Mouse (Mus musculus) embryonic facial prominence, embryonic 14.5 days (tissue): ENCODE measurements around the gene Pitpnm1. TPM values are rescaled to one million over a fixed set of nuclear protein-coding genes. Genes with fewer than 3 reads are reported as not detected.

Experiments
- ATAC-seq: fragments of 200-750 bp; cut with Nextera tagmentation; 2 replicates; pipeline ENCODE4 v1.8.0; 2017; ENCODE audit warnings: low read depth, moderate number of reproducible peaks, moderate TSS enrichment
- DNase-seq: peaks from one replicate; pipeline ENCODE4 v3.0.0-alpha.2; 2015; ENCODE audit warnings: low spot score
- H3K27ac ChIP-seq: fragments of 300-500 bp; sonication (generic); replicated peaks from 2 replicates; pipeline ENCODE4 v1.5.1; 2014; ENCODE audit warnings: low read depth, mild to moderate bottlenecking, low read length, moderate library complexity
- H3K27me3 ChIP-seq: fragments of 300-500 bp; sonication (generic); replicated peaks from 2 replicates; pipeline ENCODE4 v1.6.1; 2014; ENCODE audit warnings: low read length; ENCODE audit not compliant: control insufficient read depth, insufficient read depth
- H3K36me3 ChIP-seq: fragments of 300-500 bp; sonication (generic); 2 replicates; pipeline ENCODE4 v1.6.1; 2014; ENCODE audit warnings: low read length, mixed read lengths; ENCODE audit not compliant: control insufficient read depth, insufficient read depth
- H3K4me1 ChIP-seq: fragments of 300-500 bp; sonication (generic); 2 replicates; pipeline ENCODE4 v1.6.1; 2014; ENCODE audit warnings: antibody characterized with exemption, low read length; ENCODE audit not compliant: control insufficient read depth, insufficient read depth
- H3K4me2 ChIP-seq: fragments of 300-500 bp; sonication (generic); 2 replicates; pipeline ENCODE4 v1.6.1; 2014; ENCODE audit warnings: low read depth, mild to moderate bottlenecking, low read length, moderate library complexity, mixed read lengths
- H3K4me3 ChIP-seq: fragments of 300-500 bp; sonication (generic); 2 replicates; pipeline ENCODE4 v1.5.1; 2014; ENCODE audit warnings: low read depth, mild to moderate bottlenecking, low read length
- H3K9ac ChIP-seq: fragments of 300-500 bp; sonication (generic); 2 replicates; pipeline ENCODE4 v1.6.1; 2014; ENCODE audit warnings: low read depth, mild to moderate bottlenecking, low read length, moderate library complexity, mixed read lengths
- H3K9me3 ChIP-seq: fragments of 300-500 bp; sonication (generic); 2 replicates; pipeline ENCODE4 v1.6.1; 2016; ENCODE audit warnings: low read length; ENCODE audit not compliant: control insufficient read depth
- WGBS: fragments of 180-500 bp; shearing (Covaris S2); extraction: QIAGEN DNeasy Blood & Tissue Kit; methylation state at CpG from one replicate; pipeline ENCODE4 v1.1.7; 2014; 5-methylcytosine and 5-hydroxymethylcytosine counted together
- polyA plus RNA-seq: library from polyadenylated mRNA; unstranded; fragments of >200 nt; fragmentation: Nextera tagmentation; extraction: Ambion mirVana; gene quantifications from 2 replicates; pipeline ENCODE4 v1.2.1, GENCODE M21; 2014

The Pitpnm1 gene
- polyA plus RNA-seq = 5.6 and 6.6 TPM in 2 replicates

DNA sequence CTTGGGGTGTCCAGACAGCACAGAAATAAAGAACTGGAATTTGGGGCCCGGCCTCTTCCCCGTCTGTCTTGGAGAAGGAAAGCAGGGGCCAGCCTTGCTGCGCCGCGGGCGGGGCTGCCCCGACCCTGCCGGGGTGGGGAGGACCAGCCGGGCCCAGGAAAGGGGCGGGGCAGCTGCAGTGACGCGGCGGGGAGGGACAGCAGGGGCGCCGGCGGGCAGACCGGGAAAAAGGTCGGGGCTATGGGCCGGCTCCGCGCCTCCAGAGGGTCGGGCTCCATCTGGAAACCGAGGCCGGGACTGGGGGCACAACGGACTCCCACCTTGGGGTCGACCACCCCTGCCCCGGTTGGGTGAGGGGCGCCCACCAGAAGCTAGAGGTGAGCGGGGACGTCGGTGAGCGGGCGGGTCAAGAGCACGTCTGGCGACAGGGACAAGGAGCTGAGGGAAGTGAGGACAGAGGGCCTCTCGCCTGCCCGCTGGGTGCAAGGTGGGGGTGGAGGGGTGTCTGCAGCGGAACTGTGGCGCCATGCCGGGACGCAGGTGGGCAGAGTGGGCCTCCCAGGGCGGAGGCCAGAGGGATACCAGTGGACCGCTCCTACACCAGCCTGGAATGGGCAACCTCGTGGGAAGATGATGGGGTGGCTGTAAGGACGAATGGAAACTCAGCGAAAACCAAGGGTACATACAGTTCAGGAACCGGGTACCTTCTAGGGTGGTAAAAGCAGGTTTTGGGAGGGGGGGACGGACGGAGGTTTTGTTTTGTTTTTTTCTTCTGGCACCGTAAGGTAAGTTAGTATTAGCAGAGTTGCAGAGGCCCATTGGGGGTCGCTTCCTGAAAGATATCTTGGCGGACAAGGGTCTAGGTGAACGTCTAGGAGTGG, at the start of gene Pitpnm1:
Gene Pitpnm1 (plus strand): TSS at position 162 of the 881 bp plus-strand sequence.
- WGBS = 2% methylated on average over 42 of the region's 53 CpGs
- H3K27ac ChIP-seq = no peak within 1 kb of the TSS

DNA sequence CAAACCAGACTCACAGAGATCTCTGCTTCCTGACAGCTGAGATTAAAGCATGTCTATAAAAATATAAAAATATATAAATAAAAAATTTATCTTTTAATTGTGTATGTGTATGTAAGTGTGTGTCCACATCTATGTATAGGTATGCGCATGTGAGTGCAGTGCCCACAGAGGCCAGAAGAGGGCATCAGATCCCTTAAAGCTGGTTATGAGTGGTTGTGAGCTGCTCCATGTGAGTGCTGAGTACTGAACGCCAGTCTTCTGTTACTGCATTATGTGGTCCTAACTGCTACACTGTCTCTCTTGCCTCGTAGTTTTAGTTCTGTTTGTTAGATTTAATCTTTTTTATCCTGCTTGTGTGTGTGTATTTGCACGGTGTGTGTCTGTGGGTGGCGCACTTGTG, 48.8 kb upstream of the Pitpnm1 start:
- H3K27ac ChIP-seq = no peak overlapping the region
- no peaks in the 10 kb centered on the region for H3K36me3 ChIP-seq
- H3K9me3 ChIP-seq = no peaks in the 10 kb centered on the region
- 92% methylated on average over 5 of the region's 5 CpGs for WGBS
- DNase-seq = no peak
- no peak overlapping the region for H3K4me3 ChIP-seq
- H3K4me2 ChIP-seq = no peak overlapping the region
- H3K9ac ChIP-seq = no peak overlapping the region
- no peaks in the 10 kb centered on the region for H3K27me3 ChIP-seq
- H3K4me1 ChIP-seq = no peaks in the 10 kb centered on the region; the same call in 1 of the 2 replicates
- ATAC-seq = no peak

More for the DNA sequence above, at the start of gene Pitpnm1:
- Histone ChIP-seq H3K36me3 (no peaks in the 10 kb centered on the region), H3K4me1 (peaks cover 25% of the 10 kb centered on the region), H3K27me3 (peaks cover 31% of the 10 kb centered on the region), H3K4me2 (peak within 1 kb of the TSS; percentile 90), H3K9me3 (no peaks in the 10 kb centered on the region), H3K9ac (peak within 1 kb of the TSS; percentile 64), H3K4me3 (peak within 1 kb of the TSS; percentile 46)
- DNase-seq (peak; percentile 58), ATAC-seq (no peak)

GRCm38 (mm10) chr19:4051741-4052515, 47.9 kb upstream of the Pitpnm1 start:
- WGBS = 50% methylated on average over 10 of the region's 10 CpGs
- DNase-seq (peak; percentile 35), ATAC-seq (no peak)
- Histone ChIP-seq H3K9me3 (no peaks in the 10 kb centered on the region), H3K9ac (no peak overlapping the region; the same call in 1 of the 2 replicates), H3K4me3 (no peak overlapping the region), H3K27me3 (no peaks in the 10 kb centered on the region), H3K4me1 (no peaks in the 10 kb centered on the region), H3K36me3 (no peaks in the 10 kb centered on the region), H3K4me2 (no peak overlapping the region), H3K27ac (no peak overlapping the region)

- ATAC-seq = no peak
- Histone ChIP-seq H3K36me3 (no peaks in the 10 kb centered on the region), H3K4me2 (no peak overlapping the region), H3K9me3 (no peaks in the 10 kb centered on the region), H3K4me3 (no peak overlapping the region), H3K27ac (no peak overlapping the region), H3K4me1 (no peaks in the 10 kb centered on the region), H3K9ac (no peak overlapping the region), H3K27me3 (no peaks in the 10 kb centered on the region)
- WGBS = 62% methylated on average over 5 of the region's 5 CpGs
- no peak for DNase-seq
Observed at GRCm38 (mm10) chr19:4052516-4053030, 47.2 kb upstream of the Pitpnm1 start.

- no peak for ATAC-seq
- 87% methylated on average over 5 of the region's 5 CpGs for WGBS
- Histone ChIP-seq H3K9me3 (no peaks in the 10 kb centered on the region), H3K9ac (no peak overlapping the region), H3K36me3 (no peaks in the 10 kb centered on the region), H3K27ac (no peak overlapping the region), H3K4me1 (no peaks in the 10 kb centered on the region), H3K27me3 (no peaks in the 10 kb centered on the region), H3K4me3 (no peak overlapping the region), H3K4me2 (no peak overlapping the region)
- DNase-seq = no peak
Observed at GRCm38 (mm10) chr19:4054613-4055012, 45.2 kb upstream of the Pitpnm1 start.

- WGBS = 73% methylated on average over 8 of the region's 8 CpGs
- DNase-seq (no peak), ATAC-seq (no peak)
- Histone ChIP-seq H3K27ac (no peak overlapping the region), H3K27me3 (no peaks in the 10 kb centered on the region), H3K4me2 (no peak overlapping the region), H3K9me3 (no peaks in the 10 kb centered on the region), H3K36me3 (no peaks in the 10 kb centered on the region), H3K4me1 (no peaks in the 10 kb centered on the region), H3K4me3 (no peak overlapping the region), H3K9ac (no peak overlapping the region)
Observed at GRCm38 (mm10) chr19:4055216-4055946, 44.4 kb upstream of the Pitpnm1 start.

GRCm38 (mm10) chr19:4055947-4056693, 43.7 kb upstream of the Pitpnm1 start:
- Histone ChIP-seq H3K27me3 (no peaks in the 10 kb centered on the region), H3K36me3 (no peaks in the 10 kb centered on the region), H3K9ac (no peak overlapping the region), H3K9me3 (no peaks in the 10 kb centered on the region), H3K4me3 (no peak overlapping the region), H3K4me2 (no peak overlapping the region), H3K27ac (no peak overlapping the region), H3K4me1 (no peaks in the 10 kb centered on the region)
- WGBS = 44% methylated on average over 15 of the region's 15 CpGs
- peak; percentile 31 for DNase-seq
- ATAC-seq = no peak
